In the genomic region with DNA sequence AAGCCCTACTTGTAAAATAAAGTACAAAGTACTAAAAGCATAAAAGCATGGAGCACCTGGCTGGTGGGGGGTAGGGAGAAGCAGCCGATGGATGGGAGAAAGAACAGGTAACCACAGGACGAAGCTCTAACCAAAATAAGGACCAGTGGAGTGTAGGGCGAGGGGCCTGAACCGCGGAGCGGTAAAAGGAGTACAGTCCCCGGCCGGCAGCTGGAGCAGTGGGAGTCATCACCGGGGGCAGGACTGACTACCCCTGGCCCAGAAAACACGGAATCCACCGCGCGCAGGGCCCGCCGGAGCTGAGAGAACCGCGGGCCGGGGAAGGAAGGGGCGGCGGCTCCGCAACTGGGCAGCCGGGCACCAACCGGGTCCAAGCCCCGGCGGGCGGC, we compare ENCODE assay signal across 8 mouse cellular contexts. TPM values are rescaled to one million over a fixed set of nuclear protein-coding genes. Genes with fewer than 3 reads are reported as not detected.
DNase-seq lines count a peak whose midpoint lies in the region; ATAC-seq lines count a peak whose summit lies in the region.

No protein-coding gene starts in this region.

- peak; percentile 3 for ATAC-seq in CD4-positive, CD25-positive, alpha-beta regulatory T cell, adult 4 months
- ATAC-seq in forebrain, embryonic 11.5 days (replicated peaks; ENCODE audit: low FRiP score), result no peak; the same call in 1 of the 2 replicates
- no peak for ATAC-seq in liver, embryonic 12.5 days

- H3K4me2 ChIP-seq in forebrain, embryonic 11.5 days (ENCODE audit: low read depth, low read length, severe bottlenecking), result peak overlapping the region; percentile 85
- peak overlapping the region; percentile 83 for H3K4me2 ChIP-seq in liver, embryonic 12.5 days

- H3K36me3 ChIP-seq in forebrain, embryonic 11.5 days (ENCODE audit: control insufficient read depth, insufficient read depth, low read length), result peaks cover 8% of the 10 kb centered on the region; the same call in 1 of the 2 replicates
- peaks cover 23% of the 10 kb centered on the region for H3K36me3 ChIP-seq in liver, embryonic 12.5 days

- peak overlapping the region; percentile 96 for H3K4me3 ChIP-seq in forebrain, embryonic 11.5 days (ENCODE audit: low read depth, low read length)
- H3K4me3 ChIP-seq in liver, embryonic 12.5 days, result peak overlapping the region; percentile 99

- no peaks in the 10 kb centered on the region for H3K9me3 ChIP-seq in forebrain, embryonic 11.5 days (ENCODE audit: control insufficient read depth, low read length)
- H3K9me3 ChIP-seq in liver, embryonic 12.5 days (replicated peaks), result no peaks in the 10 kb centered on the region

- H3K27ac ChIP-seq in forebrain, embryonic 11.5 days (ENCODE audit: low read depth, low read length), result peak overlapping the region; percentile 96
- peak overlapping the region; percentile 98 for H3K27ac ChIP-seq in liver, embryonic 12.5 days

- H3K27me3 ChIP-seq in forebrain, embryonic 11.5 days (ENCODE audit: control insufficient read depth, insufficient read depth, low read length), result no peaks in the 10 kb centered on the region
- H3K27me3 ChIP-seq in liver, embryonic 12.5 days (replicated peaks), result no peaks in the 10 kb centered on the region

- peak; percentile 27 for DNase-seq in heart, adult 8-10 months (ENCODE audit: low spot score)
- no peak for DNase-seq in heart, postnatal 36 days
- peak; percentile 52 for DNase-seq in forebrain, embryonic 11.5 days (ENCODE audit: low spot score)
- no peak for DNase-seq in adrenal gland, postnatal 10 days
- DNase-seq in retina, postnatal 1 day, result no peak
- DNase-seq in adipocyte (ENCODE audit: low spot score), result no peak

- WGBS in forebrain, embryonic 11.5 days, result under 1% methylated on average over 22 of the region's 26 CpGs
- WGBS in liver, embryonic 12.5 days (ENCODE audit: insufficient replicate concordance), result 0% methylated on average over 22 of the region's 26 CpGs

- intact Hi-C loops in heart, postnatal 36 days (cut with DNase I), result loop anchor here (2.0 to 10.0 kb wide), 3 partner anchors 36 to 1070 kb away; partner anchors contain the start of genes Gm28635, Med19, Tmx2 and Tnks1bp1

- peak overlapping the region; percentile 95 for H3K9ac ChIP-seq in forebrain, embryonic 11.5 days (ENCODE audit: low read length)
- H3K9ac ChIP-seq in liver, embryonic 12.5 days, result peak overlapping the region; percentile 96

- H3K4me1 ChIP-seq in forebrain, embryonic 11.5 days (replicated peaks; ENCODE audit: control insufficient read depth, insufficient read depth, low read length), result 0 out of 2 replicates have a peak, but pooled peaks cover 2% of the 10 kb centered on the region
- peaks cover 52% of the 10 kb centered on the region for H3K4me1 ChIP-seq in liver, embryonic 12.5 days

RNA-seq across cellular contexts. Expression of gene Zdhhc5, which starts 0.6 kb away (rescaled TPM):
- 10 to 100 TPM; 59.4 to 67.2 (median 63.7) TPM for total RNA-seq in heart, adult 8-10 months (2022)
- 10 to 100 TPM; 62.4 to 63.4 TPM for total RNA-seq in heart, postnatal 36 days (2021)
- 10 to 100 TPM; 10.1 to 12.5 TPM for polyA plus RNA-seq in CD4-positive, CD25-positive, alpha-beta regulatory T cell, adult 4 months (2017; shearing (Covaris generic))
- 27.7 and 28.4 TPM in 2 replicates for polyA plus RNA-seq in forebrain, embryonic 11.5 days (2014; fragmentation: Nextera tagmentation; extraction: Ambion mirVana)
- polyA plus RNA-seq in liver, embryonic 12.5 days (2016; fragmentation: Nextera tagmentation; extraction: Ambion mirVana), result 28.1 and 29.3 TPM in 2 replicates
- 10 to 100 TPM; 48.9 to 49.5 TPM for total RNA-seq in adrenal gland, postnatal 10 days (2021)

RNA-seq across cellular contexts. Expression of gene Clp1, which starts 12.7 kb away (rescaled TPM):
- 1 to 10 TPM; 4.0 to 6.5 (median 4.6) TPM for total RNA-seq in heart, adult 8-10 months (2022)
- 1 to 10 TPM; 6.1 to 6.2 TPM for total RNA-seq in heart, postnatal 36 days (2021)
- 10 to 100 TPM; 50.3 to 54.6 TPM for polyA plus RNA-seq in CD4-positive, CD25-positive, alpha-beta regulatory T cell, adult 4 months (2017; shearing (Covaris generic))
- polyA plus RNA-seq in forebrain, embryonic 11.5 days (2014; fragmentation: Nextera tagmentation; extraction: Ambion mirVana), result 44.5 and 45.1 TPM in 2 replicates
- 57.2 and 59.8 TPM in 2 replicates for polyA plus RNA-seq in liver, embryonic 12.5 days (2016; fragmentation: Nextera tagmentation; extraction: Ambion mirVana)
- 10 to 100 TPM; 15.5 to 15.9 TPM for total RNA-seq in adrenal gland, postnatal 10 days (2021)

RNA-seq across cellular contexts. Expression of gene Ypel4, which starts 19.4 kb away (rescaled TPM):
- under 1 TPM; 0.46 to 0.84 (median 0.50) TPM for total RNA-seq in heart, adult 8-10 months (2022)
- total RNA-seq in heart, postnatal 36 days (2021), result 1 to 10 TPM; 1.2 TPM
- polyA plus RNA-seq in CD4-positive, CD25-positive, alpha-beta regulatory T cell, adult 4 months (2017; shearing (Covaris generic)), result 1 to 10 TPM; 1.3 to 2.1 TPM
- 12.7 and 13.2 TPM in 2 replicates for polyA plus RNA-seq in forebrain, embryonic 11.5 days (2014; fragmentation: Nextera tagmentation; extraction: Ambion mirVana)
- 49.8 and 52.1 TPM in 2 replicates for polyA plus RNA-seq in liver, embryonic 12.5 days (2016; fragmentation: Nextera tagmentation; extraction: Ambion mirVana)
- 1 to 10 TPM; 4.2 to 7.9 TPM for total RNA-seq in adrenal gland, postnatal 10 days (2021)

RNA-seq across cellular contexts. Expression of gene Gm19426, which starts 29.0 kb away (rescaled TPM):
- 1 to 10 TPM; 1.2 to 1.8 (median 1.4) TPM for total RNA-seq in heart, adult 8-10 months (2022)
- total RNA-seq in heart, postnatal 36 days (2021), result 1 to 10 TPM; 1.1 to 1.4 TPM
- not detected for polyA plus RNA-seq in CD4-positive, CD25-positive, alpha-beta regulatory T cell, adult 4 months (2017; shearing (Covaris generic))
- polyA plus RNA-seq in forebrain, embryonic 11.5 days (2014; fragmentation: Nextera tagmentation; extraction: Ambion mirVana), result 3.7 and 4.3 TPM in 2 replicates
- polyA plus RNA-seq in liver, embryonic 12.5 days (2016; fragmentation: Nextera tagmentation; extraction: Ambion mirVana), result 3.8 and 3.9 TPM in 2 replicates
- 1 to 10 TPM; 3.1 to 7.9 TPM for total RNA-seq in adrenal gland, postnatal 10 days (2021)

RNA-seq across cellular contexts. Expression of gene Tmx2, which starts 35.5 kb away (rescaled TPM):
- 100 to 1,000 TPM in 3 of 4 experiments, 10 to 100 TPM in 1; 95.0 to 143 (median 120) TPM for total RNA-seq in heart, adult 8-10 months (2022)
- total RNA-seq in heart, postnatal 36 days (2021), result 100 to 1,000 TPM; 100 to 134 TPM
- polyA plus RNA-seq in CD4-positive, CD25-positive, alpha-beta regulatory T cell, adult 4 months (2017; shearing (Covaris generic)), result 100 to 1,000 TPM; 115 to 140 TPM
- polyA plus RNA-seq in forebrain, embryonic 11.5 days (2014; fragmentation: Nextera tagmentation; extraction: Ambion mirVana), result 177 and 184 TPM in 2 replicates
- 86.3 and 88.8 TPM in 2 replicates for polyA plus RNA-seq in liver, embryonic 12.5 days (2016; fragmentation: Nextera tagmentation; extraction: Ambion mirVana)
- 100 to 1,000 TPM in 1 of 2 experiments, 10 to 100 TPM in 1; 92.0 to 107 TPM for total RNA-seq in adrenal gland, postnatal 10 days (2021)

Comparison
In these comparisons a context has a peak if more than half of its experiments do, and no peak if none do; other contexts are left out.
1. DNase-seq: peak in heart, adult 8-10 months (single experiment) and forebrain, embryonic 11.5 days (single experiment); none in heart, postnatal 36 days (0 of 2), adrenal gland, postnatal 10 days (single experiment), retina, postnatal 1 day (single experiment) and adipocyte (single experiment).